Comparison of ENCODE assay signal across 12 mouse cellular contexts in genomic region chr12:25785646-25786606, GRCm38 (mm10).
DNase-seq lines count a peak whose midpoint lies in the region; ATAC-seq and TF ChIP-seq lines count a peak whose summit lies in the region.
"Had no signal": no experiment of that assay in that cellular context is flagged by ENCODE, and none has a peak within 500 bp of the region (broad histone marks: within the 10 kb centered on the region; RNA-seq: fewer than 3 reads in every experiment).

No protein-coding gene starts in this region.

- no peak overlapping the region for H3K27ac ChIP-seq in heart, embryonic 16.5 days (ENCODE audit: low read length)
- no peak overlapping the region for H3K27ac ChIP-seq in heart, embryonic 11.5 days (ENCODE audit: low read depth, low read length)
- no peak overlapping the region for H3K27ac ChIP-seq in intestine, embryonic 16.5 days (ENCODE audit: low read length)
- no peak overlapping the region for H3K27ac ChIP-seq in gastrocnemius, adult 2 months
- H3K27ac ChIP-seq: forebrain, embryonic 15.5 days; hindbrain, embryonic 14.5 days; liver, embryonic 15.5 days had no signal

- peak; percentile 42 for DNase-seq in urinary bladder, postnatal 14 days (ENCODE audit: low spot score)
- DNase-seq in urinary bladder, postnatal 36 days (ENCODE audit: low spot score in 2 of 2) = no peak
- DNase-seq in gastrocnemius, adult 2 months = no peak
- DNase-seq: thymus, adult 18-20 months had no signal

- H3K9ac ChIP-seq in heart, embryonic 16.5 days (ENCODE audit: low read length) = no peak overlapping the region
- H3K9ac ChIP-seq in heart, embryonic 11.5 days (ENCODE audit: low read depth, low read length) = no peak overlapping the region
- no peak overlapping the region for H3K9ac ChIP-seq in intestine, embryonic 16.5 days (ENCODE audit: low read depth, low read length)
- H3K9ac ChIP-seq: forebrain, embryonic 15.5 days; hindbrain, embryonic 14.5 days; liver, embryonic 15.5 days had no signal

- intact Hi-C loops in gastrocnemius, adult 2 months (cut with DNase I) = no loop called here

- no peak for TF ChIP-seq CTCF in gastrocnemius, adult 2 months (IDR thresholded peaks at IDR 0.05)

- 0 out of 2 replicates have a peak, but pooled peaks have one; percentile 55 for ATAC-seq in heart, embryonic 16.5 days (replicated peaks; ENCODE audit: extremely low read depth, insufficient read depth, low FRiP score)
- no peak for ATAC-seq in heart, embryonic 11.5 days (replicated peaks; ENCODE audit: insufficient number of reproducible peaks, low FRiP score, low TSS enrichment)
- ATAC-seq in intestine, embryonic 16.5 days = peak; percentile 75
- no peak for ATAC-seq in megakaryocyte-erythroid progenitor cell, adult 5-6 weeks (replicated peaks; ENCODE audit: low FRiP score, low TSS enrichment, poor library complexity, severe bottlenecking)
- ATAC-seq in erythroblast, adult 5-6 weeks (replicated peaks; ENCODE audit: low FRiP score, poor library complexity, severe bottlenecking) = no peak
- ATAC-seq: forebrain, embryonic 15.5 days had no signal

- no peak overlapping the region for H3K4me3 ChIP-seq in heart, embryonic 16.5 days (ENCODE audit: low read length)
- H3K4me3 ChIP-seq in heart, embryonic 11.5 days (ENCODE audit: low read depth, low read length) = no peak overlapping the region
- H3K4me3 ChIP-seq in intestine, embryonic 16.5 days (ENCODE audit: low read length) = no peak overlapping the region
- H3K4me3 ChIP-seq in gastrocnemius, adult 2 months = no peak overlapping the region
- H3K4me3 ChIP-seq: forebrain, embryonic 15.5 days; liver, embryonic 15.5 days had no signal

- no peak overlapping the region for H3K4me2 ChIP-seq in heart, embryonic 16.5 days (ENCODE audit: low read depth, low read length)
- H3K4me2 ChIP-seq in heart, embryonic 11.5 days = no peak overlapping the region
- no peak overlapping the region for H3K4me2 ChIP-seq in intestine, embryonic 16.5 days (ENCODE audit: low read depth, low read length)
- H3K4me2 ChIP-seq: forebrain, embryonic 15.5 days; hindbrain, embryonic 14.5 days; liver, embryonic 15.5 days had no signal

- H3K27me3 ChIP-seq in heart, embryonic 16.5 days (ENCODE audit: control insufficient read depth, insufficient read depth, low read length) = no peaks in the 10 kb centered on the region
- H3K27me3 ChIP-seq in heart, embryonic 11.5 days (ENCODE audit: control insufficient read depth, insufficient read depth, low read length) = no peaks in the 10 kb centered on the region
- no peaks in the 10 kb centered on the region for H3K27me3 ChIP-seq in intestine, embryonic 16.5 days (replicated peaks; ENCODE audit: control insufficient read depth, insufficient read depth, low read length)
- H3K27me3 ChIP-seq: forebrain, embryonic 15.5 days; liver, embryonic 15.5 days had no signal

- WGBS in heart, embryonic 16.5 days = 59% methylated on average over 18 of the region's 18 CpGs
- WGBS in heart, embryonic 11.5 days (ENCODE audit: insufficient replicate concordance) = 71% methylated on average over 18 of the region's 18 CpGs
- WGBS in intestine, embryonic 16.5 days = 59% methylated on average over 18 of the region's 18 CpGs

- H3K4me1 ChIP-seq in heart, embryonic 16.5 days (ENCODE audit: control insufficient read depth, insufficient read depth, low read length) = no peaks in the 10 kb centered on the region
- H3K4me1 ChIP-seq in heart, embryonic 11.5 days (ENCODE audit: control insufficient read depth, insufficient read depth, low read length) = no peaks in the 10 kb centered on the region
- H3K4me1 ChIP-seq in intestine, embryonic 16.5 days (ENCODE audit: control insufficient read depth, insufficient read depth, low read length) = 0 out of 2 replicates have a peak, but pooled peaks cover 4% of the 10 kb centered on the region
- H3K4me1 ChIP-seq: forebrain, embryonic 15.5 days; liver, embryonic 15.5 days had no signal

- no peaks in the 10 kb centered on the region for H3K9me3 ChIP-seq in heart, embryonic 16.5 days (replicated peaks; ENCODE audit: control insufficient read depth, low read length)
- H3K9me3 ChIP-seq in heart, embryonic 11.5 days (replicated peaks; ENCODE audit: control insufficient read depth, low read length) = no peaks in the 10 kb centered on the region
- H3K9me3 ChIP-seq in intestine, embryonic 16.5 days (ENCODE audit: control insufficient read depth, low read length) = no peaks in the 10 kb centered on the region
- H3K9me3 ChIP-seq: forebrain, embryonic 15.5 days; liver, embryonic 15.5 days had no signal

- H3K36me3 ChIP-seq in heart, embryonic 16.5 days (ENCODE audit: control insufficient read depth, insufficient read depth) = no peaks in the 10 kb centered on the region
- H3K36me3 ChIP-seq in heart, embryonic 11.5 days (ENCODE audit: control insufficient read depth, insufficient read depth, low read length) = no peaks in the 10 kb centered on the region
- no peaks in the 10 kb centered on the region for H3K36me3 ChIP-seq in intestine, embryonic 16.5 days (ENCODE audit: control insufficient read depth, insufficient read depth, low read length)
- H3K36me3 ChIP-seq: forebrain, embryonic 15.5 days; liver, embryonic 15.5 days had no signal

Comparison
In these comparisons a context has a peak if more than half of its experiments do, and no peak if none do; other contexts are left out.
1. ATAC-seq: peak in heart, embryonic 16.5 days (single experiment) and intestine, embryonic 16.5 days (single experiment); none in heart, embryonic 11.5 days (single experiment), megakaryocyte-erythroid progenitor cell, adult 5-6 weeks (single experiment) and erythroblast, adult 5-6 weeks (single experiment).